Mouse (Mus musculus) cerebellum, adult (tissue): ENCODE measurements around the gene Gse1.

ENCODE experiments used
- ATAC-seq: cut with Nextera tagmentation; 2 replicates; pipeline ENCODE4 v1.9.2; 2017; ENCODE audit warnings: mild to moderate bottlenecking, moderate library complexity, mixed read lengths; ENCODE audit not compliant: insufficient number of reproducible peaks, low FRiP score, low TSS enrichment

Gse1 gene

GRCm38 (mm10) chr8:120232913-120233312 is 4.7 kb downstream of the Gse1 start:
- no peak for ATAC-seq

- no peak for ATAC-seq
These were observed 6.2 kb downstream of the Gse1 start for GRCm38 (mm10) chr8:120234457-120234856.

GRCm38 (mm10) chr8:120234866-120235265 is 6.6 kb downstream of the Gse1 start:
- ATAC-seq, result no peak

- ATAC-seq, result no peak
These were observed 15.0 kb downstream of the Gse1 start for GRCm38 (mm10) chr8:120243222-120243621.

GRCm38 (mm10) chr8:120243916-120244451 is 15.7 kb downstream of the Gse1 start:
- no peak for ATAC-seq

- ATAC-seq, result no peak
These were observed 16.3 kb downstream of the Gse1 start for GRCm38 (mm10) chr8:120244553-120244952.

GRCm38 (mm10) chr8:120247618-120248017 is 19.4 kb downstream of the Gse1 start:
- ATAC-seq, result no peak

- no peak for ATAC-seq
These were observed 19.8 kb downstream of the Gse1 start for GRCm38 (mm10) chr8:120248031-120248430.

- no peak for ATAC-seq
These were observed 20.2 kb downstream of the Gse1 start for GRCm38 (mm10) chr8:120248451-120248850.

GRCm38 (mm10) chr8:120249800-120250336 is 21.6 kb downstream of the Gse1 start:
- no peak for ATAC-seq

GRCm38 (mm10) chr8:120250750-120251410 is 22.6 kb downstream of the Gse1 start:
- ATAC-seq, result 0 out of 2 replicates have a peak, but pooled peaks have one; percentile 36

GRCm38 (mm10) chr8:120251411-120252035 is 23.3 kb downstream of the Gse1 start:
- no peak for ATAC-seq

- ATAC-seq, result no peak
These were observed 25.4 kb downstream of the Gse1 start for GRCm38 (mm10) chr8:120253626-120254025.

- ATAC-seq, result no peak
These were observed 27.2 kb downstream of the Gse1 start for GRCm38 (mm10) chr8:120255406-120255987.

- ATAC-seq, result no peak
These were observed 28.7 kb downstream of the Gse1 start for GRCm38 (mm10) chr8:120256958-120257357.

GRCm38 (mm10) chr8:120259206-120259605 is 30.9 kb downstream of the Gse1 start:
- no peak for ATAC-seq

- no peak for ATAC-seq
These were observed 32.4 kb downstream of the Gse1 start for GRCm38 (mm10) chr8:120260677-120261076.

GRCm38 (mm10) chr8:120261338-120262120 is 33.3 kb downstream of the Gse1 start:
- no peak for ATAC-seq

- no peak for ATAC-seq
These were observed 35.6 kb downstream of the Gse1 start for GRCm38 (mm10) chr8:120263879-120264278.

GRCm38 (mm10) chr8:120264388-120264943 is 36.2 kb downstream of the Gse1 start:
- no peak for ATAC-seq
